Mouse (Mus musculus): Measurements from ENCODE around the gene Lgals3. TPM values are rescaled to one million over a fixed set of nuclear protein-coding genes. Genes with fewer than 3 reads are reported as not detected.

The Lgals3 gene
- polyA plus RNA-seq, 1 experiment = 24.7 TPM

GRCm38 (mm10) chr14:47361418-47361817, 6.1 kb upstream of the Lgals3 start:
- Histone ChIP-seq H3K27ac (ENCODE audit: insufficient read depth, low read length) (no peak overlapping the region), H3K4me1 (ENCODE audit: control insufficient read depth, insufficient read depth, low read length) (peaks cover 2% of the 10 kb centered on the region), H3K9ac (ENCODE audit: low read depth, poor library complexity, severe bottlenecking) (no peak overlapping the region), H3K27me3 (ENCODE audit: control insufficient read depth, insufficient read depth, low read length, poor library complexity, severe bottlenecking) (no peaks in the 10 kb centered on the region), H3K9me3 (replicated peaks; ENCODE audit: control insufficient read depth, insufficient read depth, low read length, poor library complexity, severe bottlenecking) (no peaks in the 10 kb centered on the region), H3K36me3 (ENCODE audit: control insufficient read depth, insufficient read depth, low read length, poor library complexity, severe bottlenecking) (no peaks in the 10 kb centered on the region), H3K4me3 (ENCODE audit: low read depth, low read length) (no peak overlapping the region)
- TF ChIP-seq CTCF (IDR thresholded peaks at IDR 0.05; ENCODE audit: low read depth, low read length) (no peak), POLR2A (IDR thresholded peaks at IDR 0.05; ENCODE audit: insufficient read depth, low read length) (no peak), EP300 (IDR thresholded peaks at IDR 0.05; ENCODE audit: insufficient read depth, low read depth, low read length) (no peak)

GRCm38 (mm10) chr14:47361899-47362298, 5.7 kb upstream of the Lgals3 start:
- H3K9me3 ChIP-seq (replicated peaks; ENCODE audit: control insufficient read depth, insufficient read depth, low read length, poor library complexity, severe bottlenecking) = no peaks in the 10 kb centered on the region
- no peak for TF ChIP-seq POLR2A (IDR thresholded peaks at IDR 0.05; ENCODE audit: insufficient read depth, low read length)
- no peak for TF ChIP-seq CTCF (IDR thresholded peaks at IDR 0.05; ENCODE audit: low read depth, low read length)
- H3K9ac ChIP-seq (ENCODE audit: low read depth, poor library complexity, severe bottlenecking) = no peak overlapping the region
- H3K4me1 ChIP-seq (ENCODE audit: control insufficient read depth, insufficient read depth, low read length) = peaks cover 2% of the 10 kb centered on the region
- H3K4me3 ChIP-seq (ENCODE audit: low read depth, low read length) = no peak overlapping the region
- no peaks in the 10 kb centered on the region for H3K27me3 ChIP-seq (ENCODE audit: control insufficient read depth, insufficient read depth, low read length, poor library complexity, severe bottlenecking)
- no peaks in the 10 kb centered on the region for H3K36me3 ChIP-seq (ENCODE audit: control insufficient read depth, insufficient read depth, low read length, poor library complexity, severe bottlenecking)
- H3K27ac ChIP-seq (ENCODE audit: insufficient read depth, low read length) = no peak overlapping the region

GRCm38 (mm10) chr14:47364742-47365449, 2.7 kb upstream of the Lgals3 start:
- Histone ChIP-seq H3K4me1 (ENCODE audit: control insufficient read depth, insufficient read depth, low read length) (peaks cover 2% of the 10 kb centered on the region), H3K9me3 (replicated peaks; ENCODE audit: control insufficient read depth, insufficient read depth, low read length, poor library complexity, severe bottlenecking) (no peaks in the 10 kb centered on the region), H3K27me3 (ENCODE audit: control insufficient read depth, insufficient read depth, low read length, poor library complexity, severe bottlenecking) (no peaks in the 10 kb centered on the region), H3K36me3 (ENCODE audit: control insufficient read depth, insufficient read depth, low read length, poor library complexity, severe bottlenecking) (no peaks in the 10 kb centered on the region), H3K27ac (ENCODE audit: insufficient read depth, low read length) (no peak overlapping the region), H3K9ac (ENCODE audit: low read depth, poor library complexity, severe bottlenecking) (peak overlapping the region; percentile 35), H3K4me3 (ENCODE audit: low read depth, low read length) (peak overlapping the region; percentile 44)
- TF ChIP-seq CTCF (IDR thresholded peaks at IDR 0.05; ENCODE audit: low read depth, low read length) = no peak
- TF ChIP-seq EP300 (IDR thresholded peaks at IDR 0.05; ENCODE audit: insufficient read depth, low read depth, low read length) = peak; percentile 50; the same call in 1 of the 2 replicates
- TF ChIP-seq POLR2A (IDR thresholded peaks at IDR 0.05; ENCODE audit: insufficient read depth, low read length) = peak; percentile 18

GRCm38 (mm10) chr14:47366881-47367321, 650 bp upstream of the Lgals3 start:
- Histone ChIP-seq H3K27ac (ENCODE audit: insufficient read depth, low read length) (no peak overlapping the region), H3K4me3 (ENCODE audit: low read depth, low read length) (no peak overlapping the region), H3K9ac (ENCODE audit: low read depth, poor library complexity, severe bottlenecking) (no peak overlapping the region), H3K4me1 (ENCODE audit: control insufficient read depth, insufficient read depth, low read length) (peaks cover 2% of the 10 kb centered on the region), H3K36me3 (ENCODE audit: control insufficient read depth, insufficient read depth, low read length, poor library complexity, severe bottlenecking) (no peaks in the 10 kb centered on the region), H3K27me3 (ENCODE audit: control insufficient read depth, insufficient read depth, low read length, poor library complexity, severe bottlenecking) (no peaks in the 10 kb centered on the region), H3K9me3 (replicated peaks; ENCODE audit: control insufficient read depth, insufficient read depth, low read length, poor library complexity, severe bottlenecking) (no peaks in the 10 kb centered on the region)
- no peak for TF ChIP-seq CTCF (IDR thresholded peaks at IDR 0.05; ENCODE audit: low read depth, low read length)

- no peaks in the 10 kb centered on the region for H3K27me3 ChIP-seq (ENCODE audit: control insufficient read depth, insufficient read depth, low read length, poor library complexity, severe bottlenecking)
- TF ChIP-seq CTCF (IDR thresholded peaks at IDR 0.05; ENCODE audit: low read depth, low read length) (no peak), POLR2A (IDR thresholded peaks at IDR 0.05; ENCODE audit: insufficient read depth, low read length) (no peak), EP300 (IDR thresholded peaks at IDR 0.05; ENCODE audit: insufficient read depth, low read depth, low read length) (no peak)
- H3K27ac ChIP-seq (ENCODE audit: insufficient read depth, low read length) = no peak overlapping the region
- no peaks in the 10 kb centered on the region for H3K9me3 ChIP-seq (replicated peaks; ENCODE audit: control insufficient read depth, insufficient read depth, low read length, poor library complexity, severe bottlenecking)
- H3K4me3 ChIP-seq (ENCODE audit: low read depth, low read length) = no peak overlapping the region
- H3K9ac ChIP-seq (ENCODE audit: low read depth, poor library complexity, severe bottlenecking) = no peak overlapping the region
- H3K36me3 ChIP-seq (ENCODE audit: control insufficient read depth, insufficient read depth, low read length, poor library complexity, severe bottlenecking) = no peaks in the 10 kb centered on the region
- H3K4me1 ChIP-seq (ENCODE audit: control insufficient read depth, insufficient read depth, low read length) = no peaks in the 10 kb centered on the region
Observed at GRCm38 (mm10) chr14:47369741-47370140, 2.2 kb downstream of the Lgals3 start.

GRCm38 (mm10) chr14:47370790-47371189, 3.2 kb downstream of the Lgals3 start:
- Histone ChIP-seq H3K9me3 (replicated peaks; ENCODE audit: control insufficient read depth, insufficient read depth, low read length, poor library complexity, severe bottlenecking) (no peaks in the 10 kb centered on the region), H3K27me3 (ENCODE audit: control insufficient read depth, insufficient read depth, low read length, poor library complexity, severe bottlenecking) (no peaks in the 10 kb centered on the region), H3K4me3 (ENCODE audit: low read depth, low read length) (no peak overlapping the region), H3K4me1 (ENCODE audit: control insufficient read depth, insufficient read depth, low read length) (no peaks in the 10 kb centered on the region), H3K36me3 (ENCODE audit: control insufficient read depth, insufficient read depth, low read length, poor library complexity, severe bottlenecking) (no peaks in the 10 kb centered on the region), H3K9ac (ENCODE audit: low read depth, poor library complexity, severe bottlenecking) (no peak overlapping the region), H3K27ac (ENCODE audit: insufficient read depth, low read length) (no peak overlapping the region)
- no peak for TF ChIP-seq EP300 (IDR thresholded peaks at IDR 0.05; ENCODE audit: insufficient read depth, low read depth, low read length)
- no peak for TF ChIP-seq POLR2A (IDR thresholded peaks at IDR 0.05; ENCODE audit: insufficient read depth, low read length)
- no peak for TF ChIP-seq CTCF (IDR thresholded peaks at IDR 0.05; ENCODE audit: low read depth, low read length)
